8 mouse cellular contexts compared by ENCODE assay signal in genomic region chr13:95523659-95524423, GRCm38 (mm10). TPM values are rescaled to one million over a fixed set of nuclear protein-coding genes. Genes with fewer than 3 reads are reported as not detected.
DNase-seq lines count a peak whose midpoint lies in the region; ATAC-seq and TF ChIP-seq lines count a peak whose summit lies in the region.

No protein-coding gene starts in this region.

- H3K9me3 ChIP-seq in hindbrain, embryonic 10.5 days, result no peaks in the 10 kb centered on the region
- no peaks in the 10 kb centered on the region for H3K9me3 ChIP-seq in limb, embryonic 12.5 days
- H3K9me3 ChIP-seq in midbrain, embryonic 11.5 days (ENCODE audit: control insufficient read depth, low read length), result no peaks in the 10 kb centered on the region

- peak overlapping the region; percentile 84 for H3K4me2 ChIP-seq in limb, embryonic 12.5 days
- peak overlapping the region; percentile 68 for H3K4me2 ChIP-seq in midbrain, embryonic 11.5 days

- H3K27me3 ChIP-seq in hindbrain, embryonic 10.5 days (ENCODE audit: insufficient read depth, poor library complexity, severe bottlenecking), result peaks cover 65% of the 10 kb centered on the region
- peaks cover 61% of the 10 kb centered on the region for H3K27me3 ChIP-seq in limb, embryonic 12.5 days
- peaks cover 31% of the 10 kb centered on the region for H3K27me3 ChIP-seq in midbrain, embryonic 11.5 days (ENCODE audit: control insufficient read depth, insufficient read depth, low read length)

- TF ChIP-seq POLR2A in embryonic fibroblast, embryonic 13.5 days (IDR thresholded peaks at IDR 0.05; ENCODE audit: low read depth, low read length), result peak; percentile 25; the same call in 1 of the 2 replicates

- no peak for ATAC-seq in limb, embryonic 12.5 days (ENCODE audit: insufficient number of reproducible peaks, insufficient read depth, low FRiP score, low TSS enrichment, low read depth)
- ATAC-seq in midbrain, embryonic 11.5 days (ENCODE audit: low FRiP score), result peak; percentile 26; the same call in 1 of the 2 replicates

- no peak for TF ChIP-seq CTCF in embryonic fibroblast, embryonic 13.5 days (IDR thresholded peaks at IDR 0.05; ENCODE audit: borderline replicate concordance, insufficient read depth, low read length)

- no peaks in the 10 kb centered on the region for H3K36me3 ChIP-seq in hindbrain, embryonic 10.5 days
- no peaks in the 10 kb centered on the region for H3K36me3 ChIP-seq in limb, embryonic 12.5 days
- H3K36me3 ChIP-seq in midbrain, embryonic 11.5 days (ENCODE audit: control insufficient read depth, insufficient read depth, low read length), result no peaks in the 10 kb centered on the region

- 1% methylated on average over 29 of the region's 29 CpGs for WGBS in hindbrain, embryonic 10.5 days
- 2% methylated on average over 29 of the region's 29 CpGs for WGBS in limb, embryonic 12.5 days
- 2% methylated on average over 29 of the region's 29 CpGs for WGBS in midbrain, embryonic 11.5 days

- peak overlapping the region; percentile 5; the same call in 1 of the 2 replicates for H3K9ac ChIP-seq in limb, embryonic 12.5 days (replicated peaks)
- peak overlapping the region; percentile 4; the same call in 1 of the 2 replicates for H3K9ac ChIP-seq in midbrain, embryonic 11.5 days (ENCODE audit: low read length)

- H3K4me3 ChIP-seq in embryonic fibroblast, embryonic 13.5 days (ENCODE audit: insufficient read depth, low read length), result peak overlapping the region; percentile 51
- H3K4me3 ChIP-seq in hindbrain, embryonic 10.5 days, result peak overlapping the region; percentile 57
- peak overlapping the region; percentile 45 for H3K4me3 ChIP-seq in limb, embryonic 12.5 days (replicated peaks)
- H3K4me3 ChIP-seq in midbrain, embryonic 11.5 days (ENCODE audit: low read depth, low read length), result peak overlapping the region; percentile 38

- H3K27ac ChIP-seq in embryonic fibroblast, embryonic 13.5 days (ENCODE audit: insufficient read depth, low read length), result no peak overlapping the region
- peak overlapping the region; percentile 40; the same call in 1 of the 2 replicates for H3K27ac ChIP-seq in hindbrain, embryonic 10.5 days
- H3K27ac ChIP-seq in limb, embryonic 12.5 days, result no peak overlapping the region
- no peak overlapping the region for H3K27ac ChIP-seq in midbrain, embryonic 11.5 days (ENCODE audit: low read depth, low read length)

- peaks cover 3% of the 10 kb centered on the region; the same call in 1 of the 2 replicates for H3K4me1 ChIP-seq in embryonic fibroblast, embryonic 13.5 days (ENCODE audit: control insufficient read depth, insufficient read depth, low read length)
- H3K4me1 ChIP-seq in hindbrain, embryonic 10.5 days (replicated peaks), result peaks cover 23% of the 10 kb centered on the region
- peaks cover 18% of the 10 kb centered on the region for H3K4me1 ChIP-seq in limb, embryonic 12.5 days (replicated peaks)
- peaks cover 8% of the 10 kb centered on the region; the same call in 1 of the 2 replicates for H3K4me1 ChIP-seq in midbrain, embryonic 11.5 days (ENCODE audit: control insufficient read depth, insufficient read depth, low read length)

- DNase-seq in B cell, adult 2 months, result peak; percentile 13 to 23
- DNase-seq in Muller cell, postnatal 12 days (ENCODE audit: inconsistent ontology term), result peak; percentile 73
- peak; percentile 37 for DNase-seq in hindbrain, embryonic 10.5 days (ENCODE audit: low spot score)
- peak; percentile 91 for DNase-seq in midbrain, embryonic 11.5 days (ENCODE audit: low spot score, missing footprints)
- DNase-seq in urinary bladder, postnatal 36 days (ENCODE audit: low spot score in 2 of 2), result peak; percentile 28 to 45
- DNase-seq in layer of hippocampus, adult 9-10 months (ENCODE audit: low spot score), result no peak

RNA-seq across cellular contexts. Expression of gene F2rl1, which starts 1.2 kb away (rescaled TPM):
- 11.9 and 17.7 TPM in 2 replicates for polyA plus RNA-seq in embryonic fibroblast, embryonic 13.5 days (2011; ENCODE audit: insufficient read length, low read depth, missing spikeins)
- 0.05 and 0.07 TPM in 2 replicates for polyA plus RNA-seq in hindbrain, embryonic 10.5 days (2016; fragmentation: Nextera tagmentation; extraction: Ambion mirVana)
- 0.08 and 0.11 TPM in 2 replicates for polyA plus RNA-seq in limb, embryonic 12.5 days (2016; fragmentation: Nextera tagmentation; extraction: Ambion mirVana)
- 0.23 and 0.49 TPM in 2 replicates for polyA plus RNA-seq in midbrain, embryonic 11.5 days (2014; fragmentation: Nextera tagmentation; extraction: Ambion mirVana)

RNA-seq across cellular contexts. Expression of gene S100z, which starts 45.3 kb away (rescaled TPM):
- not detected in 2 replicates for polyA plus RNA-seq in embryonic fibroblast, embryonic 13.5 days (2011; ENCODE audit: insufficient read length, low read depth, missing spikeins)
- not detected in 2 replicates for polyA plus RNA-seq in hindbrain, embryonic 10.5 days (2016; fragmentation: Nextera tagmentation; extraction: Ambion mirVana)
- polyA plus RNA-seq in limb, embryonic 12.5 days (2016; fragmentation: Nextera tagmentation; extraction: Ambion mirVana), result not detected in 2 replicates
- not detected in 2 replicates for polyA plus RNA-seq in midbrain, embryonic 11.5 days (2014; fragmentation: Nextera tagmentation; extraction: Ambion mirVana)
